Mouse (Mus musculus) intestine, embryonic 14.5 days (tissue): ENCODE data around the gene Abcg1. TPM values are rescaled to one million over a fixed set of nuclear protein-coding genes. Genes with fewer than 3 reads are reported as not detected.

Source experiments
- polyA plus RNA-seq: library from polyadenylated mRNA; unstranded; fragments of >200 nt; fragmentation: Nextera tagmentation; extraction: Ambion mirVana; gene quantifications from 2 replicates; pipeline ENCODE4 v1.2.1, GENCODE M21; 2014

The Abcg1 gene
- polyA plus RNA-seq, 1 experiment from 2014 or later: 5.0 TPM

Other genes with a start within 250 kb of the Abcg1 start
- gene Glp1r, start 155.9 kb upstream of the Abcg1 start, polyA plus RNA-seq: 0.31 and 0.37 TPM in 2 replicates
- gene Umodl1, start 103.0 kb upstream of the Abcg1 start, polyA plus RNA-seq: not detected in 2 replicates
- gene Tff3, start 72.0 kb downstream of the Abcg1 start, polyA plus RNA-seq: 315 and 426 TPM in 2 replicates
- 2.0 TPM in 2 replicates for gene Tff2, start 86.6 kb downstream of the Abcg1 start, polyA plus RNA-seq
- 12.7 and 17.2 TPM in 2 replicates for gene Tff1, start 107.6 kb downstream of the Abcg1 start, polyA plus RNA-seq
- gene Tmprss3, start 141.3 kb downstream of the Abcg1 start, polyA plus RNA-seq: 0.12 TPM in 2 replicates
- gene Ubash3a, start 150.2 kb downstream of the Abcg1 start, polyA plus RNA-seq: 0.14 and 0.19 TPM in 2 replicates
- 0.80 and 1.2 TPM in 2 replicates for gene Rsph1, start 219.7 kb downstream of the Abcg1 start, polyA plus RNA-seq
- 14.7 and 14.8 TPM in 2 replicates for gene Slc37a1, start 229.1 kb downstream of the Abcg1 start, polyA plus RNA-seq